ENCODE assay signal across 16 mouse cellular contexts in genomic region chr3:116864421-116864820, GRCm38 (mm10). TPM values are rescaled to one million over a fixed set of nuclear protein-coding genes. Genes with fewer than 3 reads are reported as not detected.
DNase-seq lines count a peak whose midpoint lies in the region; ATAC-seq and TF ChIP-seq lines count a peak whose summit lies in the region.
"Had no signal": no experiment of that assay in that cellular context is flagged by ENCODE, and none has a peak within 500 bp of the region (broad histone marks: within the 10 kb centered on the region; RNA-seq: fewer than 3 reads in every experiment).

No protein-coding gene starts in this region.

- no peak for TF ChIP-seq CTCF in G1E (IDR thresholded peaks at IDR 0.05; ENCODE audit: low read depth, low read length)
- no peak for TF ChIP-seq CTCF in intestine, postnatal 0 days (IDR thresholded peaks at IDR 0.05; ENCODE audit: low read depth)
- TF ChIP-seq CTCF in liver, postnatal 0 days (IDR thresholded peaks at IDR 0.05; ENCODE audit: low read depth) = no peak

- WGBS in intestine, postnatal 0 days = 48% methylated on average over 5 of the region's 5 CpGs
- 58% methylated on average over 5 of the region's 5 CpGs for WGBS in liver, postnatal 0 days (ENCODE audit: insufficient replicate concordance)
- 90% methylated on average over 5 of the region's 5 CpGs for WGBS in midbrain, embryonic 10.5 days

- H3K9me3 ChIP-seq in G1E (replicated peaks) = no peaks in the 10 kb centered on the region
- no peaks in the 10 kb centered on the region for H3K9me3 ChIP-seq in intestine, postnatal 0 days (ENCODE audit: control insufficient read depth)
- no peaks in the 10 kb centered on the region for H3K9me3 ChIP-seq in liver, postnatal 0 days (ENCODE audit: low read length)
- no peaks in the 10 kb centered on the region for H3K9me3 ChIP-seq in midbrain, embryonic 10.5 days (replicated peaks)
- H3K9me3 ChIP-seq: forebrain, embryonic 13.5 days; hindbrain, embryonic 12.5 days had no signal

- no peak overlapping the region for H3K27ac ChIP-seq in intestine, postnatal 0 days (ENCODE audit: low read depth, low read length)
- peak overlapping the region; percentile 48; the same call in 1 of the 2 replicates for H3K27ac ChIP-seq in liver, postnatal 0 days (ENCODE audit: low read depth)
- H3K27ac ChIP-seq in midbrain, embryonic 10.5 days (replicated peaks) = no peak overlapping the region
- H3K27ac ChIP-seq: forebrain, embryonic 13.5 days; hindbrain, embryonic 12.5 days had no signal

- peak overlapping the region; percentile 24; the same call in 1 of the 2 replicates for H3K4me2 ChIP-seq in intestine, postnatal 0 days (replicated peaks; ENCODE audit: low read depth)
- H3K4me2 ChIP-seq in liver, postnatal 0 days (ENCODE audit: low read depth, low read length) = peak overlapping the region; percentile 98
- H3K4me2 ChIP-seq: forebrain, embryonic 13.5 days; hindbrain, embryonic 12.5 days had no signal

- no peaks in the 10 kb centered on the region for H3K27me3 ChIP-seq in G1E (ENCODE audit: insufficient read depth, low read length)
- no peaks in the 10 kb centered on the region for H3K27me3 ChIP-seq in intestine, postnatal 0 days (replicated peaks; ENCODE audit: control insufficient read depth, insufficient read depth, low read length)
- no peaks in the 10 kb centered on the region for H3K27me3 ChIP-seq in liver, postnatal 0 days (ENCODE audit: insufficient read depth, low read length)
- no peaks in the 10 kb centered on the region for H3K27me3 ChIP-seq in midbrain, embryonic 10.5 days (ENCODE audit: low read depth, poor library complexity, severe bottlenecking)
- H3K27me3 ChIP-seq: forebrain, embryonic 13.5 days; hindbrain, embryonic 12.5 days had no signal

- intact Hi-C loops in left cerebral cortex, postnatal 4 days (cut with DNase I) = no loop called here

- peak; percentile 33 to 34 for DNase-seq in kidney, adult 8-10 months
- DNase-seq in kidney, postnatal 4 days = no peak
- DNase-seq in G1E (ENCODE audit: low spot score) = no peak
- no peak for DNase-seq in liver, postnatal 0 days
- DNase-seq in midbrain, embryonic 10.5 days (ENCODE audit: low spot score) = no peak
- no peak for DNase-seq in left cerebral cortex, postnatal 4 days
- DNase-seq: adrenal gland, adult 8-10 months; cerebellum, adult 11-12 months; cerebellum, postnatal 25 days; lung, adult 2 months; midbrain, embryonic 14.5 days; retina, postnatal 1 day had no signal

- no peak for TF ChIP-seq EP300 in liver, postnatal 0 days (IDR thresholded peaks at IDR 0.05; ENCODE audit: low read depth)

- no peak for ATAC-seq in G1E (ENCODE audit: extremely low read depth, insufficient number of reproducible peaks, low FRiP score, poor library complexity, severe bottlenecking)
- ATAC-seq in intestine, postnatal 0 days = no peak
- ATAC-seq in liver, postnatal 0 days = no peak
- ATAC-seq: forebrain, embryonic 13.5 days; inflammation-experienced regulatory T-cells, adult 6 months had no signal

- H3K9ac ChIP-seq in intestine, postnatal 0 days (ENCODE audit: low read depth, low read length) = no peak overlapping the region
- no peak overlapping the region for H3K9ac ChIP-seq in liver, postnatal 0 days (replicated peaks)
- H3K9ac ChIP-seq: forebrain, embryonic 13.5 days; hindbrain, embryonic 12.5 days had no signal

- H3K36me3 ChIP-seq in G1E (replicated peaks) = peaks cover 39% of the 10 kb centered on the region
- H3K36me3 ChIP-seq in intestine, postnatal 0 days (ENCODE audit: control insufficient read depth, insufficient read depth) = no peaks in the 10 kb centered on the region
- peaks cover 17% of the 10 kb centered on the region for H3K36me3 ChIP-seq in liver, postnatal 0 days (replicated peaks; ENCODE audit: insufficient read depth, low read length)
- H3K36me3 ChIP-seq in midbrain, embryonic 10.5 days = no peaks in the 10 kb centered on the region
- H3K36me3 ChIP-seq: hindbrain, embryonic 12.5 days had no signal

- peaks cover 48% of the 10 kb centered on the region for H3K4me1 ChIP-seq in G1E (ENCODE audit: insufficient read depth, low read depth, low read length)
- no peaks in the 10 kb centered on the region for H3K4me1 ChIP-seq in intestine, postnatal 0 days (replicated peaks; ENCODE audit: control insufficient read depth, insufficient read depth, low read length)
- H3K4me1 ChIP-seq in liver, postnatal 0 days (ENCODE audit: insufficient read depth) = peaks cover 39% of the 10 kb centered on the region
- peaks cover 7% of the 10 kb centered on the region; the same call in 1 of the 2 replicates for H3K4me1 ChIP-seq in midbrain, embryonic 10.5 days

- H3K4me3 ChIP-seq in G1E (ENCODE audit: low read depth, low read length) = peak overlapping the region; percentile 36; the same call in 1 of the 2 replicates
- no peak overlapping the region for H3K4me3 ChIP-seq in intestine, postnatal 0 days (ENCODE audit: low read depth, low read length)
- H3K4me3 ChIP-seq in liver, postnatal 0 days (ENCODE audit: low read depth, low read length) = no peak overlapping the region; the same call in 1 of the 2 replicates
- H3K4me3 ChIP-seq in midbrain, embryonic 10.5 days = no peak overlapping the region
- H3K4me3 ChIP-seq: forebrain, embryonic 13.5 days; hindbrain, embryonic 12.5 days had no signal

RNA-seq across cellular contexts. Expression of gene Frrs1, which starts 5.2 kb away (rescaled TPM):
- total RNA-seq in G1E (2014; fragmentation: Nextera tagmentation) (99.0 and 105 TPM in 2 replicates), G1E (2017) (33.5 and 37.1 TPM in 2 replicates)
- 8.7 and 26.1 TPM in 2 replicates for polyA plus RNA-seq in G1E (2012)
- polyA plus RNA-seq in intestine, postnatal 0 days (2015; fragmentation: Nextera tagmentation; extraction: Ambion mirVana) = 18.6 and 18.9 TPM in 2 replicates
- polyA plus RNA-seq in liver, postnatal 0 days (2015; fragmentation: Nextera tagmentation; extraction: Ambion mirVana) = 20.6 and 22.7 TPM in 2 replicates
- polyA plus RNA-seq in midbrain, embryonic 10.5 days (2016; fragmentation: Nextera tagmentation; extraction: Ambion mirVana) = 8.5 and 11.5 TPM in 2 replicates
- 1 to 10 TPM; 1.2 to 3.0 TPM for total RNA-seq in left cerebral cortex, postnatal 4 days (2021)

RNA-seq across cellular contexts. Expression of gene Agl, which starts 56.5 kb away (rescaled TPM):
- total RNA-seq in G1E (2014; fragmentation: Nextera tagmentation) (33.6 and 38.7 TPM in 2 replicates), G1E (2017) (13.5 and 15.1 TPM in 2 replicates)
- polyA plus RNA-seq in G1E (2012) = 1.3 and 1.7 TPM in 2 replicates
- polyA plus RNA-seq in intestine, postnatal 0 days (2015; fragmentation: Nextera tagmentation; extraction: Ambion mirVana) = 6.3 and 6.9 TPM in 2 replicates
- polyA plus RNA-seq in liver, postnatal 0 days (2015; fragmentation: Nextera tagmentation; extraction: Ambion mirVana) = 8.4 and 9.1 TPM in 2 replicates
- polyA plus RNA-seq in midbrain, embryonic 10.5 days (2016; fragmentation: Nextera tagmentation; extraction: Ambion mirVana) = 9.0 and 12.0 TPM in 2 replicates
- total RNA-seq in left cerebral cortex, postnatal 4 days (2021) = 10 to 100 TPM; 30.8 to 31.0 TPM

Comparison
In these comparisons a context has a peak if more than half of its experiments do, and no peak if none do; other contexts are left out.
1. DNase-seq: peak in kidney, adult 8-10 months (2 of 2); none in kidney, postnatal 4 days (0 of 2), G1E (single experiment), liver, postnatal 0 days (single experiment), midbrain, embryonic 10.5 days (single experiment) and left cerebral cortex, postnatal 4 days (single experiment).